9 mouse cellular contexts compared by ENCODE assay signal in genomic region chr6:113644808-113645207, GRCm38 (mm10). TPM values are rescaled to one million over a fixed set of nuclear protein-coding genes. Genes with fewer than 3 reads are reported as not detected.
A peak's percentile ranks its signal among the peaks of the same experiment; 100 is the strongest.
DNase-seq lines count a peak whose midpoint lies in the region; ATAC-seq and TF ChIP-seq lines count a peak whose summit lies in the region.
"Had no signal": no experiment of that assay in that cellular context is flagged by ENCODE, and none has a peak within 500 bp of the region (broad histone marks: within the 10 kb centered on the region; RNA-seq: fewer than 3 reads in every experiment).

No protein-coding gene starts in this region.

- no peak overlapping the region for H3K4me3 ChIP-seq in heart, postnatal 0 days (ENCODE audit: low read depth, low read length)
- no peak overlapping the region for H3K4me3 ChIP-seq in lung, embryonic 14.5 days (ENCODE audit: low read depth, low read length)
- H3K4me3 ChIP-seq: embryonic facial prominence, embryonic 15.5 days had no signal

- H3K9me3 ChIP-seq in heart, postnatal 0 days (replicated peaks; ENCODE audit: control insufficient read depth, low read length) = no peaks in the 10 kb centered on the region
- H3K9me3 ChIP-seq in lung, embryonic 14.5 days (ENCODE audit: low read depth, low read length) = no peaks in the 10 kb centered on the region
- H3K9me3 ChIP-seq: embryonic facial prominence, embryonic 15.5 days had no signal

- no peaks in the 10 kb centered on the region for H3K36me3 ChIP-seq in heart, postnatal 0 days (replicated peaks; ENCODE audit: control insufficient read depth, insufficient read depth, low read length)
- no peaks in the 10 kb centered on the region for H3K36me3 ChIP-seq in lung, embryonic 14.5 days (ENCODE audit: insufficient read depth)
- H3K36me3 ChIP-seq: embryonic facial prominence, embryonic 15.5 days had no signal

- H3K27ac ChIP-seq in heart, postnatal 0 days (ENCODE audit: low read depth) = peak overlapping the region; percentile 83
- peak overlapping the region; percentile 63; the same call in 1 of the 2 replicates for H3K27ac ChIP-seq in lung, embryonic 14.5 days (ENCODE audit: low read depth)
- H3K27ac ChIP-seq: embryonic facial prominence, embryonic 15.5 days had no signal

- H3K9ac ChIP-seq in heart, postnatal 0 days (replicated peaks; ENCODE audit: low read depth, low read length) = no peak overlapping the region
- no peak overlapping the region for H3K9ac ChIP-seq in lung, embryonic 14.5 days
- H3K9ac ChIP-seq: embryonic facial prominence, embryonic 15.5 days had no signal

- no peak for DNase-seq in frontal cortex, postnatal 25 days (ENCODE audit: low spot score in 2 of 2)
- peak; percentile 74 for DNase-seq in heart, postnatal 0 days (ENCODE audit: low spot score)
- peak; percentile 53 for DNase-seq in lung, embryonic 14.5 days
- DNase-seq in thymus, postnatal 10 days (ENCODE audit: low spot score in 2 of 2) = no peak
- DNase-seq in spleen, adult 18-20 months = no peak
- no peak for DNase-seq in right cerebral cortex, postnatal 14 days

- no peak for TF ChIP-seq CTCF in heart, postnatal 0 days (IDR thresholded peaks at IDR 0.05; ENCODE audit: low read depth)
- no peak for TF ChIP-seq CTCF in lung, embryonic 14.5 days (IDR thresholded peaks at IDR 0.05; ENCODE audit: low read depth)

- peak; percentile 46; the same call in 1 of the 2 replicates for ATAC-seq in frontal cortex, adult (ENCODE audit: low TSS enrichment)
- peak; percentile 40 for ATAC-seq in activated CD4-positive, CD25-positive, alpha-beta regulatory T cell, adult 4 months
- ATAC-seq in heart, postnatal 0 days (ENCODE audit: insufficient read depth, low read depth) = peak; percentile 64
- no peak for ATAC-seq in lung, embryonic 14.5 days (ENCODE audit: insufficient read depth)

- 0 out of 2 replicates have a peak, but pooled peaks have one; percentile 54 for TF ChIP-seq EP300 in heart, postnatal 0 days (IDR thresholded peaks at IDR 0.05; ENCODE audit: low read depth)

- H3K4me1 ChIP-seq in heart, postnatal 0 days (ENCODE audit: control insufficient read depth, insufficient read depth) = no peaks in the 10 kb centered on the region
- H3K4me1 ChIP-seq in lung, embryonic 14.5 days (ENCODE audit: insufficient read depth) = no peaks in the 10 kb centered on the region
- H3K4me1 ChIP-seq: embryonic facial prominence, embryonic 15.5 days had no signal

- WGBS in heart, postnatal 0 days = 66% methylated on average over 8 of the region's 8 CpGs
- WGBS in lung, embryonic 14.5 days = 81% methylated on average over 8 of the region's 8 CpGs

- H3K4me2 ChIP-seq in heart, postnatal 0 days (ENCODE audit: low read depth, low read length) = no peak overlapping the region
- no peak overlapping the region for H3K4me2 ChIP-seq in lung, embryonic 14.5 days
- H3K4me2 ChIP-seq: embryonic facial prominence, embryonic 15.5 days had no signal

- no peaks in the 10 kb centered on the region for H3K27me3 ChIP-seq in heart, postnatal 0 days (ENCODE audit: control insufficient read depth, insufficient read depth, low read length)
- no peaks in the 10 kb centered on the region for H3K27me3 ChIP-seq in lung, embryonic 14.5 days (ENCODE audit: insufficient read depth, low read length)
- H3K27me3 ChIP-seq: embryonic facial prominence, embryonic 15.5 days had no signal

RNA-seq across cellular contexts. Expression of gene Irak2, which starts 6.5 kb away (rescaled TPM):
- 10 to 100 TPM; 21.9 to 29.8 TPM for polyA plus RNA-seq in activated CD4-positive, CD25-positive, alpha-beta regulatory T cell, adult 4 months (2017; shearing (Covaris generic))
- total RNA-seq in heart, postnatal 0 days (2014; rRNA removed; ENCODE audit: low replicate concordance) = 7.0 and 23.2 TPM in 2 replicates
- polyA plus RNA-seq in heart, postnatal 0 days (2015; fragmentation: Nextera tagmentation; extraction: Ambion mirVana) = 5.8 and 6.3 TPM in 2 replicates
- 3.1 and 3.6 TPM in 2 replicates for polyA plus RNA-seq in lung, embryonic 14.5 days (2014; fragmentation: Nextera tagmentation; extraction: Ambion mirVana)

RNA-seq across cellular contexts. Expression of gene Vhl, which starts 21.0 kb away (rescaled TPM):
- polyA plus RNA-seq in activated CD4-positive, CD25-positive, alpha-beta regulatory T cell, adult 4 months (2017; shearing (Covaris generic)) = 10 to 100 TPM in 1 of 2 experiments, 1 to 10 TPM in 1; 7.1 to 14.5 TPM
- total RNA-seq in heart, postnatal 0 days (2014; rRNA removed; ENCODE audit: low replicate concordance) = 23.5 and 24.3 TPM in 2 replicates
- 17.2 and 18.0 TPM in 2 replicates for polyA plus RNA-seq in heart, postnatal 0 days (2015; fragmentation: Nextera tagmentation; extraction: Ambion mirVana)
- 42.2 and 42.7 TPM in 2 replicates for polyA plus RNA-seq in lung, embryonic 14.5 days (2014; fragmentation: Nextera tagmentation; extraction: Ambion mirVana)

RNA-seq across cellular contexts. Expression of gene Brk1, which starts 40.2 kb away (rescaled TPM):
- polyA plus RNA-seq in activated CD4-positive, CD25-positive, alpha-beta regulatory T cell, adult 4 months (2017; shearing (Covaris generic)) = 100 to 1,000 TPM; 275 to 326 TPM
- 174 and 265 TPM in 2 replicates for total RNA-seq in heart, postnatal 0 days (2014; rRNA removed; ENCODE audit: low replicate concordance)
- polyA plus RNA-seq in heart, postnatal 0 days (2015; fragmentation: Nextera tagmentation; extraction: Ambion mirVana) = 169 and 173 TPM in 2 replicates
- polyA plus RNA-seq in lung, embryonic 14.5 days (2014; fragmentation: Nextera tagmentation; extraction: Ambion mirVana) = 227 and 239 TPM in 2 replicates

RNA-seq across cellular contexts. Expression of gene Fancd2os, which starts 44.3 kb away (rescaled TPM):
- not detected for polyA plus RNA-seq in activated CD4-positive, CD25-positive, alpha-beta regulatory T cell, adult 4 months (2017; shearing (Covaris generic))
- total RNA-seq in heart, postnatal 0 days (2014; rRNA removed; ENCODE audit: low replicate concordance) = not detected in 2 replicates
- polyA plus RNA-seq in heart, postnatal 0 days (2015; fragmentation: Nextera tagmentation; extraction: Ambion mirVana) = not detected in 2 replicates
- 0.17 TPM in 1 of 2 replicates, not detected in the other for polyA plus RNA-seq in lung, embryonic 14.5 days (2014; fragmentation: Nextera tagmentation; extraction: Ambion mirVana)
- polyA plus RNA-seq: embryonic facial prominence, embryonic 15.5 days had no signal

RNA-seq across cellular contexts. Expression of gene Tatdn2, which starts 52.0 kb away (rescaled TPM):
- polyA plus RNA-seq in activated CD4-positive, CD25-positive, alpha-beta regulatory T cell, adult 4 months (2017; shearing (Covaris generic)) = 1 to 10 TPM; 1.0 to 5.0 TPM
- 32.1 and 38.5 TPM in 2 replicates for total RNA-seq in heart, postnatal 0 days (2014; rRNA removed; ENCODE audit: low replicate concordance)
- 0.65 and 1.1 TPM in 2 replicates for polyA plus RNA-seq in heart, postnatal 0 days (2015; fragmentation: Nextera tagmentation; extraction: Ambion mirVana)
- 1.2 and 1.5 TPM in 2 replicates for polyA plus RNA-seq in lung, embryonic 14.5 days (2014; fragmentation: Nextera tagmentation; extraction: Ambion mirVana)

Comparison
In these comparisons a context has a peak if more than half of its experiments do, and no peak if none do; other contexts are left out.
1. DNase-seq: peak in heart, postnatal 0 days (single experiment) and lung, embryonic 14.5 days (single experiment); none in frontal cortex, postnatal 25 days (0 of 2), thymus, postnatal 10 days (0 of 2), spleen, adult 18-20 months (0 of 2) and right cerebral cortex, postnatal 14 days (single experiment).